Mouse (Mus musculus): ENCODE measurements at regions not wholly inside any gene's neighbourhood (a gene's known extent, or its start where the extent isn't known, plus 50 kb on each side); places are given as distances from the start of the nearest gene placed in this dataset.

DNA sequence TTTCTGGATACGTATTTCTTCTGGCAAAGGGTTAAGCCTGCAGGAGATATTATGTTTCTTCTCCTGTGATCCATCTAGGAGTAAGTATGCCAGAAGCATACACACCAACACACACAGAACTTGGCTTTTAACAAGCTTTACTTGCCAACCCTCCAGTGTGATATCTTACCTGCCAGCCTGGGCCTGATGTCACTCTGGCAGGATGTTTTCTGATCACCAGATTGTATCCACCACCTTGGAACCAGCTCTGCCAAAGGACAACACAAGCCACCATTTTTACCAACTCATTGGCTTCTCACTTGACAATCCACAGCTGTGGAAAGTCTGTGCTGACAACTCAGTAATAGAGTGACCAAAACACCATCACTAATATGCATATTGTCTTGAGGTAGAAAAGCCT is 469.0 kb upstream of the Cntnap2 start:
- TF ChIP-seq EP300 (IDR thresholded peaks at IDR 0.05; ENCODE audit: insufficient read depth, low read depth, low read length) (no peak), POLR2A (IDR thresholded peaks at IDR 0.05; ENCODE audit: insufficient read depth, low read depth, low read length) (no peak), CTCF (IDR thresholded peaks at IDR 0.05) (no peak)
